Mouse (Mus musculus) midbrain, embryonic 15.5 days (tissue): Measurements from ENCODE around the gene Pml. TPM values are rescaled to one million over a fixed set of nuclear protein-coding genes. Genes with fewer than 3 reads are reported as not detected.

Experiments used
- microRNA-seq: library from miRNA; unstranded; fragments of <30 nt; microRNA quantifications from one replicate; pipeline ENCODE4, GENCODE M21; 2016
- polyA plus RNA-seq: library from polyadenylated mRNA; unstranded; fragments of >200 nt; fragmentation: Nextera tagmentation; extraction: Ambion mirVana; gene quantifications from 2 replicates; pipeline ENCODE4 v1.2.1, GENCODE M21; 2015

The Pml gene
- polyA plus RNA-seq, 1 experiment from 2014 or later, result 3.9 TPM

Small RNA genes within 50 kb of the gene (microRNA-seq; reads per million reads assigned to microRNA genes)
- not detected for gene Mir6385

Other genes starting within 250 kb of the Pml start
- 0.44 and 1.1 TPM in 2 replicates for gene Cyp11a1, start 243.4 kb downstream of the Pml start, polyA plus RNA-seq
- gene Stra6, start 186.0 kb downstream of the Pml start, polyA plus RNA-seq, result 15.0 and 15.7 TPM in 2 replicates
- gene Ccdc33, start 131.0 kb downstream of the Pml start, polyA plus RNA-seq, result 0.36 and 0.79 TPM in 2 replicates
- gene Islr, start 45.5 kb downstream of the Pml start, polyA plus RNA-seq, result 36.1 and 46.9 TPM in 2 replicates
- gene Islr2, start 45.5 kb downstream of the Pml start, polyA plus RNA-seq, result 44.4 and 55.1 TPM in 2 replicates
- 136 and 140 TPM in 2 replicates for gene Stoml1, start 3.4 kb upstream of the Pml start, polyA plus RNA-seq
- gene Loxl1, start 63.4 kb upstream of the Pml start, polyA plus RNA-seq, result 6.0 and 7.2 TPM in 2 replicates
- gene Tbc1d21, start 120.7 kb upstream of the Pml start, polyA plus RNA-seq, result not detected in 2 replicates
- gene Insyn1, start 238.8 kb upstream of the Pml start, polyA plus RNA-seq, result 10.9 and 14.2 TPM in 2 replicates